Mouse (Mus musculus) liver, embryonic 11.5 days (tissue): ENCODE data around the gene Haao. TPM values are rescaled to one million over a fixed set of nuclear protein-coding genes. Genes with fewer than 3 reads are reported as not detected.

Source experiments
- ATAC-seq: fragments of 200-750 bp; cut with Nextera tagmentation; replicated peaks from 2 replicates; pipeline ENCODE4 v1.8.0; 2017; ENCODE audit warnings: moderate number of reproducible peaks, mild to moderate bottlenecking, moderate TSS enrichment, moderate library complexity; ENCODE audit not compliant: low FRiP score
- DNase-seq: peaks from one replicate; pipeline ENCODE4 v3.0.0-alpha.2; 2017; ENCODE audit warnings: low spot score
- H3K27ac ChIP-seq: fragments of 300-500 bp; sonication (generic); 2 replicates; pipeline ENCODE4 v1.5.1; 2014; ENCODE audit warnings: mild to moderate bottlenecking, low read depth, low read length, control low read depth
- H3K27me3 ChIP-seq: fragments of 300-500 bp; sonication (generic); replicated peaks from 2 replicates; pipeline ENCODE4 v1.6.1; 2014; ENCODE audit warnings: low read length, mixed read lengths; ENCODE audit not compliant: control insufficient read depth, insufficient read depth
- H3K36me3 ChIP-seq: fragments of 300-500 bp; sonication (generic); 2 replicates; pipeline ENCODE4 v1.6.1; 2014; ENCODE audit warnings: mild to moderate bottlenecking, low read length, moderate library complexity, mixed read lengths; ENCODE audit not compliant: control insufficient read depth, insufficient read depth
- H3K4me1 ChIP-seq: fragments of 300-500 bp; sonication (generic); replicated peaks from 2 replicates; pipeline ENCODE4 v1.6.1; 2014; ENCODE audit warnings: low read length, mixed read lengths; ENCODE audit not compliant: control insufficient read depth, insufficient read depth
- H3K4me2 ChIP-seq: fragments of 300-500 bp; sonication (generic); 2 replicates; pipeline ENCODE4 v1.6.1; 2014; ENCODE audit warnings: mild to moderate bottlenecking, control low read depth, moderate library complexity
- H3K4me3 ChIP-seq: fragments of 300-500 bp; sonication (generic); 2 replicates; pipeline ENCODE4 v1.5.1; 2014; ENCODE audit warnings: low read depth, low read length, control low read depth
- H3K9ac ChIP-seq: fragments of 300-500 bp; sonication (generic); 2 replicates; pipeline ENCODE4 v1.6.1; 2014; ENCODE audit warnings: low read depth, low read length, control low read depth
- H3K9me3 ChIP-seq: fragments of 300-500 bp; sonication (generic); 2 replicates; pipeline ENCODE4 v1.6.1; 2016; ENCODE audit warnings: low read length, inconsistent platforms, mixed read lengths; ENCODE audit not compliant: control insufficient read depth
- WGBS: fragments of 180-500 bp; shearing (Covaris S2); extraction: QIAGEN DNeasy Blood & Tissue Kit; methylation state at CpG from one replicate; pipeline ENCODE4 v1.1.7; 2014; 5-methylcytosine and 5-hydroxymethylcytosine counted together
- polyA plus RNA-seq: library from polyadenylated mRNA; unstranded; fragments of >200 nt; fragmentation: Nextera tagmentation; extraction: Ambion mirVana; gene quantifications from 2 replicates; pipeline ENCODE4 v1.2.1, GENCODE M21; 2014

The Haao gene
- polyA plus RNA-seq, 1 experiment from 2014 or later: 4.3 TPM

- WGBS: 70% methylated on average over 12 of the region's 12 CpGs
- Histone ChIP-seq H3K4me3 (no peak overlapping the region), H3K9ac (no peak overlapping the region), H3K4me2 (no peak overlapping the region), H3K36me3 (no peaks in the 10 kb centered on the region), H3K4me1 (peaks cover 28% of the 10 kb centered on the region), H3K27ac (no peak overlapping the region), H3K27me3 (no peaks in the 10 kb centered on the region), H3K9me3 (no peaks in the 10 kb centered on the region)
- ATAC-seq (no peak), DNase-seq (no peak)
Measured at GRCm38 (mm10) chr17:83849081-83849675, 1.4 kb upstream of the Haao start.

- DNase-seq (no peak), ATAC-seq (no peak)
- no peaks in the 10 kb centered on the region for H3K9me3 ChIP-seq
- no peaks in the 10 kb centered on the region for H3K27me3 ChIP-seq
- peak overlapping the region; percentile 64; the same call in 1 of the 2 replicates for H3K27ac ChIP-seq
- H3K36me3 ChIP-seq: no peaks in the 10 kb centered on the region
- H3K9ac ChIP-seq: no peak overlapping the region
- H3K4me2 ChIP-seq: no peak overlapping the region
- H3K4me3 ChIP-seq: no peak overlapping the region
- H3K4me1 ChIP-seq: peaks cover 31% of the 10 kb centered on the region
- WGBS: 44% methylated on average over 4 of the region's 4 CpGs
Measured at GRCm38 (mm10) chr17:83848482-83848881, 719 bp upstream of the Haao start.

- Histone ChIP-seq H3K27ac (peak overlapping the region; percentile 71), H3K36me3 (no peaks in the 10 kb centered on the region; the same call in 1 of the 2 replicates), H3K27me3 (no peaks in the 10 kb centered on the region), H3K4me3 (no peak overlapping the region), H3K4me1 (peaks cover 31% of the 10 kb centered on the region), H3K4me2 (peak overlapping the region; percentile 17; the same call in 1 of the 2 replicates), H3K9ac (0 out of 2 replicates have a peak overlapping the region, but pooled peaks have one; percentile 23), H3K9me3 (no peaks in the 10 kb centered on the region)
- 75% methylated on average over 6 of the region's 6 CpGs for WGBS
- DNase-seq: no peak
- ATAC-seq: no peak
Measured at GRCm38 (mm10) chr17:83847100-83847499, 663 bp downstream of the Haao start.

GRCm38 (mm10) chr17:83846301-83847021 is 1.3 kb downstream of the Haao start:
- Histone ChIP-seq H3K9ac (no peak overlapping the region), H3K9me3 (no peaks in the 10 kb centered on the region), H3K4me2 (peak overlapping the region; percentile 17), H3K36me3 (no peaks in the 10 kb centered on the region; the same call in 1 of the 2 replicates), H3K27me3 (no peaks in the 10 kb centered on the region), H3K4me1 (peaks cover 31% of the 10 kb centered on the region), H3K4me3 (no peak overlapping the region), H3K27ac (peak overlapping the region; percentile 71)
- ATAC-seq (no peak), DNase-seq (no peak)
- WGBS: 61% methylated on average over 21 of the region's 21 CpGs

GRCm38 (mm10) chr17:83845538-83845937 is 2.2 kb downstream of the Haao start:
- Histone ChIP-seq H3K4me3 (no peak overlapping the region), H3K36me3 (no peaks in the 10 kb centered on the region; the same call in 1 of the 2 replicates), H3K27me3 (no peaks in the 10 kb centered on the region), H3K4me1 (peaks cover 31% of the 10 kb centered on the region), H3K27ac (peak overlapping the region; percentile 71), H3K4me2 (peak overlapping the region; percentile 14), H3K9ac (no peak overlapping the region), H3K9me3 (no peaks in the 10 kb centered on the region)
- DNase-seq (no peak), ATAC-seq (no peak; the same call in 1 of the 2 replicates)
- WGBS: 61% methylated on average over 8 of the region's 8 CpGs

GRCm38 (mm10) chr17:83843780-83844179 is 4.0 kb downstream of the Haao start:
- no peak overlapping the region for H3K9ac ChIP-seq
- H3K9me3 ChIP-seq: no peaks in the 10 kb centered on the region
- DNase-seq (no peak), ATAC-seq (no peak)
- no peak overlapping the region for H3K27ac ChIP-seq
- no peaks in the 10 kb centered on the region for H3K27me3 ChIP-seq
- H3K36me3 ChIP-seq: no peaks in the 10 kb centered on the region; the same call in 1 of the 2 replicates
- peaks cover 23% of the 10 kb centered on the region for H3K4me1 ChIP-seq
- WGBS: 68% methylated on average over 7 of the region's 7 CpGs
- no peak overlapping the region for H3K4me3 ChIP-seq
- H3K4me2 ChIP-seq: no peak overlapping the region

GRCm38 (mm10) chr17:83841011-83841410 is 6.8 kb downstream of the Haao start:
- Histone ChIP-seq H3K9me3 (no peaks in the 10 kb centered on the region), H3K27ac (no peak overlapping the region), H3K4me1 (peaks cover 9% of the 10 kb centered on the region), H3K27me3 (no peaks in the 10 kb centered on the region), H3K4me3 (no peak overlapping the region), H3K9ac (no peak overlapping the region), H3K4me2 (no peak overlapping the region), H3K36me3 (no peaks in the 10 kb centered on the region; the same call in 1 of the 2 replicates)
- DNase-seq: no peak
- ATAC-seq: no peak
- WGBS: 82% methylated on average over 5 of the region's 5 CpGs

- Histone ChIP-seq H3K4me2 (no peak overlapping the region), H3K36me3 (no peaks in the 10 kb centered on the region; the same call in 1 of the 2 replicates), H3K4me3 (no peak overlapping the region), H3K9me3 (no peaks in the 10 kb centered on the region), H3K9ac (no peak overlapping the region), H3K27me3 (no peaks in the 10 kb centered on the region), H3K4me1 (peaks cover 7% of the 10 kb centered on the region), H3K27ac (no peak overlapping the region)
- ATAC-seq (no peak), DNase-seq (no peak)
- 58% methylated on average over 9 of the region's 9 CpGs for WGBS
Measured at GRCm38 (mm10) chr17:83839132-83839531, 8.6 kb downstream of the Haao start.
